Mouse (Mus musculus) embryonic facial prominence, embryonic 10.5 days (tissue): ENCODE results near the gene Fam186b. TPM values are rescaled to one million over a fixed set of nuclear protein-coding genes. Genes with fewer than 3 reads are reported as not detected.

Source experiments
- DNase-seq: peaks from one replicate; pipeline ENCODE4 v3.0.0-alpha.2; 2017; ENCODE audit warnings: low spot score
- H3K27ac ChIP-seq: fragments of 300-500 bp; sonication (generic); replicated peaks from 2 replicates; pipeline ENCODE4 v1.5.1; 2016; ENCODE audit warnings: mild to moderate bottlenecking
- H3K27me3 ChIP-seq: fragments of 300-500 bp; sonication (generic); replicated peaks from 2 replicates; pipeline ENCODE4 v1.6.1; 2016; ENCODE audit warnings: low read depth, mild to moderate bottlenecking; ENCODE audit not compliant: poor library complexity, severe bottlenecking
- H3K36me3 ChIP-seq: fragments of 300-500 bp; sonication (generic); replicated peaks from 2 replicates; pipeline ENCODE4 v1.6.1; 2016; ENCODE audit warnings: mild to moderate bottlenecking, moderate library complexity
- H3K4me1 ChIP-seq: fragments of 300-500 bp; sonication (generic); 2 replicates; pipeline ENCODE4 v1.6.1; 2016
- H3K4me3 ChIP-seq: fragments of 300-500 bp; sonication (generic); 2 replicates; pipeline ENCODE4 v1.5.1; 2016; ENCODE audit warnings: mild to moderate bottlenecking, moderate library complexity
- H3K9me3 ChIP-seq: fragments of 300-500 bp; sonication (generic); 2 replicates; pipeline ENCODE4 v1.6.1; 2016; ENCODE audit warnings: mild to moderate bottlenecking
- WGBS: fragments of 180-500 bp; shearing (Covaris S2); methylation state at CpG from one replicate; pipeline ENCODE4 v1.1.7; 2016; 5-methylcytosine and 5-hydroxymethylcytosine counted together
- polyA plus RNA-seq: library from polyadenylated mRNA; unstranded; fragments of >200 nt; fragmentation: Nextera tagmentation; extraction: Ambion mirVana; gene quantifications from 2 replicates; pipeline ENCODE4 v1.2.1, GENCODE M21; 2016

Fam186b gene
- polyA plus RNA-seq, 1 experiment from 2014 or later = 0.30 TPM

DNA sequence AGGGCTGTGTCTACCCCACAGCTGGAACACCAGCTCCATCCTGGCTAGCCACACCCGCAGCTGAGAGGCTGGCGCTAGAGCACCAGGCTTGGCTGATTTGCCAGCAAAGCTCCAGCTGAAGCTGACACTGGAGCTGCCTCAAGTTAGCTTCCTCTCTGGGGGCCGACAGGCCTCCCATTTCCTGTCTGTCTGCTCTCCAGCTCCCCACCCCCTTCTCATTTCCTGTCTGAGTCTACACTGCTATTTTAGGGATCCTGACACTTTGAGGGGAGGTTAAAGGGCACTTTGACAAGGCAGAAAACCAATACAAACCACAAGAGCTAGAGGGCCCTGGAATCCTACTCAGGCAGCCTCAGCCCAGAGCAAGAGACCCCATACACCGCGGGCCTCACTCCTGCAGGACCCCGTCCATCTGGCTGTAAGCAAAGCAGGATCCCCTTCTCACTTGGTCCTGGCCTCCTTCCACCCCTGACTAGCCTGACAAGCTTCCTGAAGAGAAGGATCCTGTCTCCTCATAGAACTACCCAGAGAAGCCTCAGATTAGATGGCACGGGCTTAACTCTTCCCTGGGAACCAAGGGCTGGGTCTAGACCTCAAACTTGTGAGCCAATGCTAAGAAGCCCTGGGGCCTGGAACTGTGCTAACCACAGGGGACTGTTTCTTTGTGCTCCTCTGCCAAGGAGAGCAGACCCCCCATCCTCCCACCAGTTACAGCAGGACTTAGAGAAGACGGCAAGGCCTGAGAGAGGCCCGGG, 37.4 kb upstream of the Fam186b start:
- Histone ChIP-seq H3K4me1 (peaks cover 91% of the 10 kb centered on the region), H3K4me3 (peak overlapping the region; percentile 36), H3K27ac (peak overlapping the region; percentile 94), H3K36me3 (peaks cover 51% of the 10 kb centered on the region), H3K9me3 (no peaks in the 10 kb centered on the region), H3K27me3 (no peaks in the 10 kb centered on the region)
- peak; percentile 90 for DNase-seq
- 27% methylated on average over 9 of the region's 9 CpGs for WGBS

DNA sequence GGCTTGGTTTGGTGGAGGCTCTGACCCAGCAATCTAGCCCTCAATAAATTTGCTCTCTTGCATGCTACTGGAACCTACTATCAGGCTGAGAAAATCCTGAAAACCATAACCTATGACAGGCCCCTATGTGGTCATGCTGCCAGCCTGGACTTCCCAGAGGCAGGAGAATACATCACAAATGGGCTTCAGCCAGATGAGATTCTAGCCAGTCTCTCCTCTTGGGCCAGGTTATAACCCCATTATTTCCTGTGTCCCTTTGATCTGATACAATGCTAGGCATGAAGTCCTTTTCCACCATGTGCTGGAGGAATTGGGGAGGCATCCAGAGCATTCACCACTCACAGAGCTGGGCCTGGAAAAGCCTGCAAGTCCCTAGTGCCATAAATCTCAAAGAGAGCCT, 36.4 kb upstream of the Fam186b start:
- H3K27ac ChIP-seq = peak overlapping the region; percentile 94
- no peaks in the 10 kb centered on the region for H3K27me3 ChIP-seq
- DNase-seq = no peak
- peaks cover 57% of the 10 kb centered on the region for H3K36me3 ChIP-seq
- H3K4me3 ChIP-seq = peak overlapping the region; percentile 36; the same call in 1 of the 2 replicates
- peaks cover 83% of the 10 kb centered on the region for H3K4me1 ChIP-seq
- peaks cover 3% of the 10 kb centered on the region; the same call in 1 of the 2 replicates for H3K9me3 ChIP-seq

DNA sequence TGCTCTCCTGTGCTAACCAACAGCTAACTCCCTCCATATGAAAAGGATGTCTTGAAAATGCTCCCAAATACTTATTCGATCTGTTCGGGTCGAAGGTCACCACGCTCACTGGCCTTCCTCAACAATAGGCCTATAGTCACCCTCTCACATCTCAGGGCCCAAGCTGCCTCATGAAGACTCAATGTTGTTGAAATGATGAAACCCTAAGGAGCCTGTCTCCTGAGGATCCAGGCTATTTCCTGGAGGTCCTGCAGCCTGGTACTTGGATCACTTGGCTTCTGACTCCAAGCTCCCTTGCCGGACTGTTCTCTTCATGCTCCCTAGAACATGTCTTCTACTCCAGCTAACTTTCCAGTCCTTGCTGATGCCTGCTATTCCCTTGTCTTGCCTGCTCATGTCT, 35.7 kb upstream of the Fam186b start:
- Histone ChIP-seq H3K4me3 (no peak overlapping the region), H3K9me3 (peaks cover 5% of the 10 kb centered on the region; the same call in 1 of the 2 replicates), H3K27ac (peak overlapping the region; percentile 94), H3K27me3 (no peaks in the 10 kb centered on the region), H3K4me1 (peaks cover 75% of the 10 kb centered on the region), H3K36me3 (peaks cover 65% of the 10 kb centered on the region)
- WGBS = 55% methylated on average over 5 of the region's 5 CpGs
- no peak for DNase-seq

DNA sequence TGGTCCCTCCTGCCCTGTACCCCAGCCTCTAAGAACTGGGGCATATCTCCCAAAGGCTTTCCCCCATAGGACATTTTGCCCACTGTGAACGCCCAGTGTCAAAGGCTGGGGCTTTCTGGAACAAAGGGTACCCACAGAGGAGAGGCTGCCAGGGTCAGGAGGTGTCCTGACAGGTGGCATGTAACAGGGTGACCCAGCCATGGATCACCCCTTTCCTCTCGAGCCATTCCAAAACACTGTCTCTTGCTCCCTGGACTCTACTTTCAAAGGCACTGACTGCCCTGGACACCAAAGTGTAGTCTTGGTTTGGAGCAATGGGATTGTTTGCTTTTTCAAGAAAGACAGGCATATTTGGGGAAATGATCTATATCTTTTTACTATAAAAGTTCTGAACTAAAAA, 34.6 kb upstream of the Fam186b start:
- H3K4me3 ChIP-seq = no peak overlapping the region
- peaks cover 66% of the 10 kb centered on the region for H3K4me1 ChIP-seq
- DNase-seq = no peak
- peaks cover 5% of the 10 kb centered on the region; the same call in 1 of the 2 replicates for H3K9me3 ChIP-seq
- WGBS = 68% methylated on average over 2 of the region's 2 CpGs
- H3K27ac ChIP-seq = peak overlapping the region; percentile 72; the same call in 1 of the 2 replicates
- H3K36me3 ChIP-seq = peaks cover 72% of the 10 kb centered on the region
- H3K27me3 ChIP-seq = no peaks in the 10 kb centered on the region

DNA sequence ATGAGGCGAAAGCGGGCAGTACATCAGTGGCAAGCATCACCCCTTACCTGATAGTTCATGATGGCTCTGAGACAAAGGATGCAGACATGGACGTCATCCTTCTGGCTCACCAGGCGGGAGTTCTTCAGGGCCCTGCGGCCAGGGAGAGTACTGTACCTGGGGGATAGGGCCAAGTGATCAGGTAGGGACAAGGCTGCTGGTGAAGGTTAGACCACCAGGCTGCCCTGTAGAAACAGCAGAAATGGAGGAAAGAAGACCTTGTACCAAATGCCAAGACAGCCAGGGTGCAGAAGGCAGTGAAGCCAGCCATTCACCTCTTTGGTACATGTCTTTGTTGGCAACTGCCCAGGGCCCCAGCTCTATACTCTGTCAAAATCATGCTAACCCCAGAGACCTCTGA, 32.3 kb upstream of the Fam186b start:
- H3K36me3 ChIP-seq = peaks cover 81% of the 10 kb centered on the region
- peaks cover 5% of the 10 kb centered on the region; the same call in 1 of the 2 replicates for H3K9me3 ChIP-seq
- DNase-seq = no peak
- WGBS = 95% methylated on average over 5 of the region's 5 CpGs
- H3K4me3 ChIP-seq = no peak overlapping the region
- no peaks in the 10 kb centered on the region for H3K27me3 ChIP-seq
- no peak overlapping the region for H3K27ac ChIP-seq
- H3K4me1 ChIP-seq = peaks cover 43% of the 10 kb centered on the region

DNA sequence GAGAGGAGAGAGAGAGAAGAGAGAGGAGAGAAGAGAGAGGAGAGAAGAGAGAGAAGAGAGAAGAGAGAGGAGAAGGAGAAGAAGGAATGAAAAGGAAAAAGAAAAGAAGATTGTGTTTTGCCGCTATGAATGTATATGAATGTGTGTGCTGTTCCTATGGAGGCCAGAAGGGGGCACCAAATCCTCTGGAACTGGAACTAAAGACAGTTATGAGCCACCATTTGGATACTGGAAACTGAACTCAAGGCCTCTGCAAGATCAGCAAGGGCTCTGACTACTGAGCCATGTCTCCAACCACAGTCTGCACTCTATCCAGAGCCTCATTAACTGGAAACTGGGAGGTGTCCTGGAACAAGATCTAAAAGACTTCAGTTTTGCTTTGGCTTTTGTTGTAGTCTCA, 31.3 kb upstream of the Fam186b start:
- Histone ChIP-seq H3K27ac (no peak overlapping the region), H3K36me3 (peaks cover 91% of the 10 kb centered on the region), H3K4me3 (no peak overlapping the region), H3K9me3 (peaks cover 5% of the 10 kb centered on the region; the same call in 1 of the 2 replicates), H3K27me3 (no peaks in the 10 kb centered on the region), H3K4me1 (peaks cover 32% of the 10 kb centered on the region)
- 82% methylated on average over 1 of the region's 1 CpGs for WGBS
- peak; percentile 51 for DNase-seq

DNA sequence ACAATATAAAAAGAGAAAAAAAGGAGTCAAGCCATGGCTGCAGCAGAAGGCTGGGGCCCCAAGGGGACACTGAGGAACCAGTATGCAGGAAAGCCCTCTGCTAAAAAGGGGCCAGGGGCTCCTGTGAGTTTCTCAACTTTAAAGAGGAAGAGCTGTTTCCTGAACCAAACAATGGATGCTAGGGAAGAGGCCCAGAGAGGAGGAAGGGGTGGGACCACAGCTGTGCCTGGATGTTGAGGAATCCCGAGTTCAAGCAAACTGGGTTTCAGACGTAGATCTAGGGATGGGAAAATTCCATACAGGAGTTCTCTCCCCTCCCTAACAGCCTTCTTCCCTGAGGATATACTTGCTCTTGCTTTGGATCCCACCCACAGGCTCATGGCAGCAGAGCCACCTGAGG, 30.7 kb upstream of the Fam186b start:
- peaks cover 27% of the 10 kb centered on the region for H3K4me1 ChIP-seq
- H3K4me3 ChIP-seq = no peak overlapping the region
- WGBS = 48% methylated on average over 2 of the region's 2 CpGs
- no peaks in the 10 kb centered on the region for H3K27me3 ChIP-seq
- H3K27ac ChIP-seq = no peak overlapping the region
- H3K36me3 ChIP-seq = peaks cover 91% of the 10 kb centered on the region
- no peak for DNase-seq
- H3K9me3 ChIP-seq = peaks cover 5% of the 10 kb centered on the region; the same call in 1 of the 2 replicates

DNA sequence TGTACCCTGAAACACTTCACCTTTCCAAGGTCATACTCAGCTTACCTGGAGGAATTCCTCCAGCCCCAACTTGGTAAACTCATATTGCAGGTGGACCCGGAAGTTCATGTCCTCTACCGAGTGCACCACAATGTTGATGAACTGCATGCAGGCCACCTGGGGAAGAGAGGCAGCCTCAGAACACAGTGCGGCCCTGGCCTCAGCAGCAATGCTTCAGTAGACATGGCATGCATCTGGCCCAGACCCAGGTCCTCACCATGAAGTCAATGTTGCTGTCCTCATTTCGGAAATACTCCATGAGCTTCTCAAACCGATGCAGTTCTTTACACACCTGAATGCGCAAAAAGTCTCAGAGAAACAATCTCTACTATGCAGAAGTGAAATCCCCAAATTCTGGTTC, 29.9 kb upstream of the Fam186b start:
- Histone ChIP-seq H3K27ac (no peak overlapping the region), H3K36me3 (peaks cover 98% of the 10 kb centered on the region), H3K4me3 (no peak overlapping the region), H3K4me1 (peaks cover 24% of the 10 kb centered on the region), H3K9me3 (peaks cover 5% of the 10 kb centered on the region; the same call in 1 of the 2 replicates), H3K27me3 (no peaks in the 10 kb centered on the region)
- DNase-seq = no peak
- WGBS = 92% methylated on average over 6 of the region's 6 CpGs

DNA sequence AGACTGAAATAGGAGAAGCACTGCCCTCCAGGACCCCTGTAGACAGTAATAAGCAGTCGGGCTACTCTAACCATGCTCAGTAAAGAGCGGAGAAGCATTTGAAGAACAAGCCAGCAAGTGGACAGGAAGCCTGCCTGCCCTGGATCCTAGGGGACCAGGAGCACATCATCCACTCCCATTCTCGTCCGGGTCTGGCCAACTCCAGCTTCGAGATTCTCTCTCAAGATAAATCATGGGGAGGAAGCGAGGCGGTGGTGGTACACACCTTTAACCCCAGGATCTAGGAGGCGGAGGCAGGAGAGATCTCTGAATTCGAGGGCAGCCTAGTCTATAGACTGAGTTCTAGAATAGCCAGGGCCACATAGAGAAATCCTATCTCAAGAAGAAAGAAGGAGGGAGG, 28.5 kb upstream of the Fam186b start:
- Histone ChIP-seq H3K9me3 (peaks cover 5% of the 10 kb centered on the region; the same call in 1 of the 2 replicates), H3K27me3 (no peaks in the 10 kb centered on the region), H3K4me3 (no peak overlapping the region), H3K36me3 (peaks cover 99% of the 10 kb centered on the region), H3K4me1 (peaks cover 15% of the 10 kb centered on the region), H3K27ac (no peak overlapping the region)
- WGBS = 90% methylated on average over 9 of the region's 9 CpGs
- no peak for DNase-seq

DNA sequence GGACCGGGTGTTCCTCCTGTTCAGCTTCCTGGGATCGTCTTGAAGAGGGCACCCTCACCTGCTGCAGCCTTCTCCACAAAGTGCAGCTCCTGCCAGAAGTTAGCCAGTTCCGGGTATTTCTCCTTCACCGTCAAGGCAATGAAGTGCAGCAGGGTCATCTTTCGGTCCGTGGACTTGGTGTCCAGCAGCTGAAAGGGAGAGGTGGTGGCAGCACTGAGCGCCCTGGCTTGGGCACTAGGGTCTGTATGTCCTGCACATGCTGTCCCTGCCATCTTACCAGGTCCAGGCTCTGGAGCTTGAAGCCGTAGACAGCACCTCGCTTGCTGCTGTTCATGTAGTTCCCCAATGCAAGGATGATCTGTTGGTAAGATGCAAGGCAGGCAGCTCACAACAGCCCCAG, 25.3 kb upstream of the Fam186b start:
- H3K4me1 ChIP-seq = peaks cover 9% of the 10 kb centered on the region; the same call in 1 of the 2 replicates

DNA sequence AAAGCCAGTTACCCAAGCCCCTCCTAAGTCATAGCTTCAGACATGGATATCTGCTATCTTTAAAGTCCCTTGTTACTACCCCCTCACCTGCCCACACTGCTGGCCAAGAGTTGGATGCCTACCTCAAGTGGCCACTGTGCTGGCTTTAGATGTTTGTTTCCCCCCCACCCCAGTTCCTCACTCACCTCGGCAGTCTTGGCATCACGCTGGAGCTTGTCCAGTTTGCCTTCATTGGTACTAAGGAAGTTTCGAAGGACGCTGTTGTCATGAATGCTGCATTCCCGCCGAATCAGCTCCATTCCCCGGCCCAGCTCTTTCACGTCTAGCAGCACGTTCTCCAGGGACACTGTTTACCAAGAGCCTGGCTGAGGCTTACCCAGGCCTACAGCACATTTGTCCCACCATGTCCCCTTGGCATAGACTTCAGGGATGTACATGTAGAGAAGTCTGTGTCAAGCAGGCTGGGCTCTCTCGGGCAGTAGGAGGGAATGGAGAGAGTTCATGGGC, 24.5 kb upstream of the Fam186b start:
- Histone ChIP-seq H3K36me3 (peaks cover 100% of the 10 kb centered on the region), H3K27me3 (no peaks in the 10 kb centered on the region), H3K4me1 (peaks cover 9% of the 10 kb centered on the region; the same call in 1 of the 2 replicates), H3K4me3 (no peak overlapping the region), H3K27ac (peak overlapping the region; percentile 11; the same call in 1 of the 2 replicates), H3K9me3 (no peaks in the 10 kb centered on the region)
- WGBS = 86% methylated on average over 10 of the region's 10 CpGs
- no peak for DNase-seq

More for the DNA sequence above, 25.3 kb upstream of the Fam186b start:
- 83% methylated on average over 9 of the region's 9 CpGs for WGBS
- Histone ChIP-seq H3K9me3 (no peaks in the 10 kb centered on the region), H3K27ac (0 out of 2 replicates have a peak overlapping the region, but pooled peaks have one; percentile 8), H3K27me3 (no peaks in the 10 kb centered on the region), H3K4me3 (no peak overlapping the region), H3K36me3 (peaks cover 100% of the 10 kb centered on the region)
- DNase-seq = no peak

DNA sequence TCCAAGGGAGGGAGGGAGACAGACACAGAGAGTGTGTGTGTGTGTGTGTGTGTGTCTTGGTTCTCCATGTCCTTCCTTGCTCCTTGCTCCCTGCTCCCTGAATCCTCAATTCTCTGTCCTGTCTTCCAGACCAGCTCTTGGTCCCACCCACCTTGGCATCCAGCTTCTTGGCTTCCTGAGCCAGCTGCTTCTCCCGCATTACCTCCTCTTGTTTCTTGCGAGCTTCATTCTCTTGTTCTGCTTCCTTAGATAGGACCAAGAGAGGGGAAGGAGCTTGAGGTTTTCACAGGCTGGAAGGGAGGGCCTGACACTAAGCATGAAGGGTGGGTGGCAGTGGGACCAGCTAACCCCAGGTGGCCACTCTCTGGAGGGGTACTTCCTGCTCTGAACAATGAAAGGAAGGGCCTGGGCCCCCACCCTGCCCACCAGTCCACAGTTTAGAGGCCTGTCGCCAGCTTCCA, 23.8 kb upstream of the Fam186b start:
- H3K36me3 ChIP-seq = peaks cover 100% of the 10 kb centered on the region

More for the DNA sequence above, 23.8 kb upstream of the Fam186b start:
- H3K9me3 ChIP-seq = no peaks in the 10 kb centered on the region
- H3K4me3 ChIP-seq = no peak overlapping the region
- no peak for DNase-seq
- no peak overlapping the region for H3K27ac ChIP-seq
- peaks cover 14% of the 10 kb centered on the region; the same call in 1 of the 2 replicates for H3K4me1 ChIP-seq
- 74% methylated on average over 3 of the region's 3 CpGs for WGBS
- no peaks in the 10 kb centered on the region for H3K27me3 ChIP-seq
